Mouse (Mus musculus): ENCODE results near the gene Rap1b. TPM values are rescaled to one million over a fixed set of nuclear protein-coding genes. Genes with fewer than 3 reads are reported as not detected.

Rap1b gene
- polyA plus RNA-seq, 1 experiment from 2014 or later = 176 TPM

DNA sequence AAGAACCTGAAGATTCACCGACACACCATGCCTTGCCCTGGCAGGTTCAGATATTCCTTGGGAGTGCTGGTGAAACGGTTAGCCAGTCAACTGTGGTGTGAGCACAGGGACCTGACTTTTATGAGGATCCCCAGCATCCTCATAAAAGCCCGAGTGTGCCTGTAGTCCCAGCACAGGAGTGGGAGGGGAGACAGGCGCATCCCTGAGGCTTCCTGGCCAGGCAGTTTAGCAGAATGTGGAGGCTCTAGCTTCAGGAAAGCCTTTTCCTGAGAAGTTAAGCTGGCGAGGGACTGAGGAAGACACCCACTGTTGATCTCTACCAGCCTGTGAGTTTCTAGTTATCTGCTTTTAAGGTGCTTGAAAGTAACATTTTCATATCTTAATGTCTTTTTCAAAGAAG, 10.4 kb downstream of the Rap1b start:
- Histone ChIP-seq H3K36me3 (ENCODE audit: control insufficient read depth, insufficient read depth, low read length) (no peaks in the 10 kb centered on the region), H3K27me3 (ENCODE audit: control insufficient read depth, insufficient read depth, low read length) (no peaks in the 10 kb centered on the region), H3K9ac (ENCODE audit: low read depth, low read length) (no peak overlapping the region), H3K9me3 (ENCODE audit: control insufficient read depth, low read length) (no peaks in the 10 kb centered on the region), H3K4me3 (ENCODE audit: low read length) (no peak overlapping the region), H3K4me2 (replicated peaks; ENCODE audit: low read depth, low read length) (no peak overlapping the region), H3K27ac (ENCODE audit: low read depth, low read length) (no peak overlapping the region), H3K4me1 (ENCODE audit: control insufficient read depth, insufficient read depth, low read length) (peaks cover 9% of the 10 kb centered on the region; the same call in 1 of the 2 replicates)
- ATAC-seq (ENCODE audit: low FRiP score, low TSS enrichment) = no peak
- WGBS = 36% methylated on average over 5 of the region's 5 CpGs

- WGBS = 89% methylated on average over 3 of the region's 3 CpGs
- H3K27me3 ChIP-seq (ENCODE audit: control insufficient read depth, insufficient read depth, low read length) = no peaks in the 10 kb centered on the region
- H3K9me3 ChIP-seq (ENCODE audit: control insufficient read depth, low read length) = no peaks in the 10 kb centered on the region
- ATAC-seq (ENCODE audit: low FRiP score, low TSS enrichment) = no peak
- no peak overlapping the region for H3K4me2 ChIP-seq (replicated peaks; ENCODE audit: low read depth, low read length)
- no peaks in the 10 kb centered on the region for H3K36me3 ChIP-seq (ENCODE audit: control insufficient read depth, insufficient read depth, low read length)
- peaks cover 12% of the 10 kb centered on the region; the same call in 1 of the 2 replicates for H3K4me1 ChIP-seq (ENCODE audit: control insufficient read depth, insufficient read depth, low read length)
- H3K9ac ChIP-seq (ENCODE audit: low read depth, low read length) = no peak overlapping the region
- no peak overlapping the region for H3K4me3 ChIP-seq (ENCODE audit: low read length)
- H3K27ac ChIP-seq (ENCODE audit: low read depth, low read length) = no peak overlapping the region
Observed at GRCm38 (mm10) chr10:117830797-117831196, 15.0 kb downstream of the Rap1b start.

DNA sequence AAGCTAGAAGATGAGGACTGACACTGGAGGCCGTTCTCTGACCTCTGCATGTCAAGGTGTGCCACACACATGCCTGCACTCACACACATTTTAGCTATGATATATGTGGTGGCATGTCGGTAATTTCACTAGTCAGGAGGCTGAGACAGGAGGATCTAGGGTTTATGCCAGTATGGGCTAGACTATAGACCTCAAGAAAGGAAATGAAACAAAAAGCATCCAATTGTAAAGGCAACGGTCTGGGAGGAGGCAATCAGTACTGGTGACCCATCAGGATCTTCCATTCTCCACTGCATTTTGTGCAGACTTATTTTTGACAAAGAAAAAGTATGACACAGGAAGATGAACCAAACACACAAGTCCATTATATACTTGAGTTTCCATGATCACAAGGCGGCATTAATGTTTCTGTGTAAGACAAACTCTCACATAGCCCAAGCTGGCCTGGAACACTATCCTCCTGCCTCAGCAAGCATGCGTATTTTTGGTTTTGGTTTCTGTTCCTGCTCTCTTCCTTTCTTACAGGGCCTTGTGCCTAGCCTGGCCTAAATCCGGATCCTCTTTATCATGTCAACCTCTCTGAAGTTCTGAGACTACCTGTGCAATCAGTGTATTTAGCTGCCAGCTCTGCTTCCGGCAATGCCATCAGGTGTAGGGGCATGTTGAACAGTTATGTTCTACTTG, 16.2 kb downstream of the Rap1b start:
- 92% methylated on average over 7 of the region's 7 CpGs for WGBS
- H3K27ac ChIP-seq (ENCODE audit: low read depth, low read length) = no peak overlapping the region
- H3K9ac ChIP-seq (ENCODE audit: low read depth, low read length) = no peak overlapping the region
- H3K27me3 ChIP-seq (ENCODE audit: control insufficient read depth, insufficient read depth, low read length) = no peaks in the 10 kb centered on the region
- H3K4me2 ChIP-seq (replicated peaks; ENCODE audit: low read depth, low read length) = no peak overlapping the region
- no peaks in the 10 kb centered on the region for H3K9me3 ChIP-seq (ENCODE audit: control insufficient read depth, low read length)
- no peak overlapping the region for H3K4me3 ChIP-seq (ENCODE audit: low read length)
- 0 out of 2 replicates have a peak, but pooled peaks cover 11% of the 10 kb centered on the region for H3K4me1 ChIP-seq (ENCODE audit: control insufficient read depth, insufficient read depth, low read length)
- ATAC-seq (ENCODE audit: low FRiP score, low TSS enrichment) = no peak
- no peaks in the 10 kb centered on the region; the same call in 1 of the 2 replicates for H3K36me3 ChIP-seq (ENCODE audit: control insufficient read depth, insufficient read depth, low read length)

DNA sequence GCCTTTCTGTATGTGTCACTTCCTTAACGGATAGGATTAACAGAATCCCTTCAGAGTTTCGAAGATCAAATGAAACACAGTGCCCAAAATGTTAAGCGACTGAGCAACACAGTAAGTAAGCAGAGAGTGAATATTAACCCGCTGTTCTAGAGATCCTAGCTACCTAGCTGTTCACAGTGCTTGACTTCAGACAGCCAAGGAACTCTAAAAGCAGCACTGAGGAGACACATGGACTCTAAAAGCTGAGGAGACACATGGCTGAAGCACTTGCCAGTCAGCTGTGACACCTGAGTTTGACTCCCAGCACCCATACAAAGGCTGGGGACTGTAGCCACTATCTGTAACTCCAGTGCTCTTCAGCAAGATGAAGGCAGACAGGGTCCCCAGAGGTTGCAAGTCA, 16.8 kb downstream of the Rap1b start:
- WGBS = 79% methylated on average over 4 of the region's 4 CpGs
- no peak for ATAC-seq (ENCODE audit: low FRiP score, low TSS enrichment)
- no peak overlapping the region for H3K9ac ChIP-seq (ENCODE audit: low read depth, low read length)

GRCm38 (mm10) chr10:117828536-117828935, 17.3 kb downstream of the Rap1b start:
- no peak for ATAC-seq (ENCODE audit: low FRiP score, low TSS enrichment)
- no peaks in the 10 kb centered on the region for H3K27me3 ChIP-seq (ENCODE audit: control insufficient read depth, insufficient read depth, low read length)
- H3K27ac ChIP-seq (ENCODE audit: low read depth, low read length) = no peak overlapping the region
- H3K9me3 ChIP-seq (ENCODE audit: control insufficient read depth, low read length) = no peaks in the 10 kb centered on the region
- 0 out of 2 replicates have a peak, but pooled peaks cover 11% of the 10 kb centered on the region for H3K4me1 ChIP-seq (ENCODE audit: control insufficient read depth, insufficient read depth, low read length)
- peaks cover 7% of the 10 kb centered on the region for H3K36me3 ChIP-seq (ENCODE audit: control insufficient read depth, insufficient read depth, low read length)
- no peak overlapping the region for H3K4me2 ChIP-seq (replicated peaks; ENCODE audit: low read depth, low read length)
- H3K9ac ChIP-seq (ENCODE audit: low read depth, low read length) = no peak overlapping the region
- H3K4me3 ChIP-seq (ENCODE audit: low read length) = no peak overlapping the region
- WGBS = 63% methylated on average over 4 of the region's 4 CpGs

More for the DNA sequence above, 16.8 kb downstream of the Rap1b start:
- Histone ChIP-seq H3K27me3 (ENCODE audit: control insufficient read depth, insufficient read depth, low read length) (no peaks in the 10 kb centered on the region), H3K9me3 (ENCODE audit: control insufficient read depth, low read length) (no peaks in the 10 kb centered on the region), H3K4me1 (ENCODE audit: control insufficient read depth, insufficient read depth, low read length) (0 out of 2 replicates have a peak, but pooled peaks cover 11% of the 10 kb centered on the region), H3K4me2 (replicated peaks; ENCODE audit: low read depth, low read length) (no peak overlapping the region), H3K27ac (ENCODE audit: low read depth, low read length) (no peak overlapping the region), H3K36me3 (ENCODE audit: control insufficient read depth, insufficient read depth, low read length) (peaks cover 5% of the 10 kb centered on the region; the same call in 1 of the 2 replicates), H3K4me3 (ENCODE audit: low read length) (no peak overlapping the region)

- Histone ChIP-seq H3K9ac (ENCODE audit: low read depth, low read length) (no peak overlapping the region), H3K27me3 (ENCODE audit: control insufficient read depth, insufficient read depth, low read length) (no peaks in the 10 kb centered on the region), H3K4me3 (ENCODE audit: low read length) (no peak overlapping the region), H3K4me2 (replicated peaks; ENCODE audit: low read depth, low read length) (no peak overlapping the region), H3K4me1 (ENCODE audit: control insufficient read depth, insufficient read depth, low read length) (0 out of 2 replicates have a peak, but pooled peaks cover 8% of the 10 kb centered on the region), H3K9me3 (ENCODE audit: control insufficient read depth, low read length) (no peaks in the 10 kb centered on the region), H3K36me3 (ENCODE audit: control insufficient read depth, insufficient read depth, low read length) (peaks cover 43% of the 10 kb centered on the region), H3K27ac (ENCODE audit: low read depth, low read length) (no peak overlapping the region)
- WGBS = 77% methylated on average over 4 of the region's 4 CpGs
- ATAC-seq (ENCODE audit: low FRiP score, low TSS enrichment) = 0 out of 2 replicates have a peak, but pooled peaks have one; percentile 52
Observed at GRCm38 (mm10) chr10:117824647-117825046, 21.2 kb downstream of the Rap1b start.

- 81% methylated on average over 4 of the region's 4 CpGs for WGBS
- H3K9me3 ChIP-seq (ENCODE audit: control insufficient read depth, low read length) = no peaks in the 10 kb centered on the region
Observed at GRCm38 (mm10) chr10:117824139-117824538, 21.7 kb downstream of the Rap1b start.

GRCm38 (mm10) chr10:117823321-117823720, 22.5 kb downstream of the Rap1b start:
- WGBS = 89% methylated on average over 6 of the region's 6 CpGs
- Histone ChIP-seq H3K27me3 (ENCODE audit: control insufficient read depth, insufficient read depth, low read length) (no peaks in the 10 kb centered on the region), H3K9ac (ENCODE audit: low read depth, low read length) (no peak overlapping the region), H3K4me1 (ENCODE audit: control insufficient read depth, insufficient read depth, low read length) (0 out of 2 replicates have a peak, but pooled peaks cover 6% of the 10 kb centered on the region), H3K4me3 (ENCODE audit: low read length) (no peak overlapping the region), H3K9me3 (ENCODE audit: control insufficient read depth, low read length) (no peaks in the 10 kb centered on the region), H3K27ac (ENCODE audit: low read depth, low read length) (no peak overlapping the region), H3K4me2 (replicated peaks; ENCODE audit: low read depth, low read length) (no peak overlapping the region), H3K36me3 (ENCODE audit: control insufficient read depth, insufficient read depth, low read length) (peaks cover 56% of the 10 kb centered on the region)
- no peak for ATAC-seq (ENCODE audit: low FRiP score, low TSS enrichment)

More at GRCm38 (mm10) chr10:117824139-117824538, 21.7 kb downstream of the Rap1b start:
- no peaks in the 10 kb centered on the region for H3K27me3 ChIP-seq (ENCODE audit: control insufficient read depth, insufficient read depth, low read length)
- H3K36me3 ChIP-seq (ENCODE audit: control insufficient read depth, insufficient read depth, low read length) = peaks cover 48% of the 10 kb centered on the region
- no peak overlapping the region for H3K9ac ChIP-seq (ENCODE audit: low read depth, low read length)
- H3K27ac ChIP-seq (ENCODE audit: low read depth, low read length) = no peak overlapping the region
- no peak overlapping the region for H3K4me3 ChIP-seq (ENCODE audit: low read length)
- 0 out of 2 replicates have a peak, but pooled peaks cover 8% of the 10 kb centered on the region for H3K4me1 ChIP-seq (ENCODE audit: control insufficient read depth, insufficient read depth, low read length)
- H3K4me2 ChIP-seq (replicated peaks; ENCODE audit: low read depth, low read length) = no peak overlapping the region
- ATAC-seq (ENCODE audit: low FRiP score, low TSS enrichment) = no peak

DNA sequence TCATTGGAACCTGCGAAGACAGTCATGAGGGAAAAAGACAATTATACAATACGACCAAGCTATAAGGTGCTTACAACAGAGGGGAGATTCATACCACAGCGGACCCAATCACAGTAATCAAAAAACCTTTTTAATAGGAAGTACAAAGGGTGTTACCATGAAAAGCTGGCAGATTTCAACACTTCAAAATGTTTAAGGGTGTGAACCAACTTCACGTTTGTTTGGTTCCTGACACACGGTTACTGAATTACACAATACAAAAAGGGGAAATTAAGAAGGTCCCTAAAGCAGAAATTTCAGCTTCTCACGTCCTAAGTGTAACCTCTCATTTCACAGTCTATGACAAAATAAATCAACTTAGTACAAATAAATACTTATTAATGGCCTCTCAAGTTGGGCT, 27.2 kb downstream of the Rap1b start:
- no peak overlapping the region for H3K4me2 ChIP-seq (replicated peaks; ENCODE audit: low read depth, low read length)
- peaks cover 84% of the 10 kb centered on the region for H3K36me3 ChIP-seq (ENCODE audit: control insufficient read depth, insufficient read depth, low read length)
- 91% methylated on average over 6 of the region's 6 CpGs for WGBS
- H3K27me3 ChIP-seq (ENCODE audit: control insufficient read depth, insufficient read depth, low read length) = no peaks in the 10 kb centered on the region
- H3K9ac ChIP-seq (ENCODE audit: low read depth, low read length) = no peak overlapping the region
- no peaks in the 10 kb centered on the region for H3K4me1 ChIP-seq (ENCODE audit: control insufficient read depth, insufficient read depth, low read length)
- no peak overlapping the region for H3K4me3 ChIP-seq (ENCODE audit: low read length)
- no peak for ATAC-seq (ENCODE audit: low FRiP score, low TSS enrichment)
- H3K9me3 ChIP-seq (ENCODE audit: control insufficient read depth, low read length) = no peaks in the 10 kb centered on the region
- H3K27ac ChIP-seq (ENCODE audit: low read depth, low read length) = no peak overlapping the region

Measured in kidney, embryonic 14.5 days (tissue).